Mouse (Mus musculus) kidney, adult 18-20 months (tissue): ENCODE results near the gene Tex264.
"Not testable (repeated sequence)": the region's sequence is repeated elsewhere in the genome, so short reads cannot be mapped to it uniquely, and the experiment has no call there.

Experiments
- DNase-seq: peaks from one replicate; pipeline ENCODE4 v3.0.0; 2021

Gene Tex264

GRCm38 (mm10) chr9:106659935-106660334 lies 25.8 kb downstream of the Tex264 start:
- no peak for DNase-seq

- DNase-seq = no peak
These were observed 26.3 kb downstream of the Tex264 start for GRCm38 (mm10) chr9:106659441-106659840.

- DNase-seq = no peak
These were observed 28.1 kb downstream of the Tex264 start for GRCm38 (mm10) chr9:106657592-106657991.

- no peak for DNase-seq
These were observed 28.9 kb downstream of the Tex264 start for GRCm38 (mm10) chr9:106656820-106657219.

GRCm38 (mm10) chr9:106655884-106656720 lies 29.6 kb downstream of the Tex264 start, which contains the start of gene Grm2:
TSS of gene Grm2 (minus strand) at chr9:106656082.
- DNase-seq = peak; percentile 62

- no peak for DNase-seq
These were observed 33.0 kb downstream of the Tex264 start for GRCm38 (mm10) chr9:106652720-106653119.

- DNase-seq = no peak
These were observed 38.5 kb downstream of the Tex264 start for GRCm38 (mm10) chr9:106647226-106647625.

- DNase-seq = no peak
These were observed 39.9 kb downstream of the Tex264 start for GRCm38 (mm10) chr9:106645684-106646271.

GRCm38 (mm10) chr9:106643787-106644186 lies 41.9 kb downstream of the Tex264 start:
- DNase-seq = no peak

GRCm38 (mm10) chr9:106643128-106643527 lies 42.6 kb downstream of the Tex264 start:
- peak; percentile 73 for DNase-seq

GRCm38 (mm10) chr9:106641346-106641745 lies 44.4 kb downstream of the Tex264 start:
- DNase-seq = no peak

GRCm38 (mm10) chr9:106638154-106638553 lies 47.6 kb downstream of the Tex264 start:
- DNase-seq = no peak

GRCm38 (mm10) chr9:106632185-106632584 lies 53.5 kb downstream of the Tex264 start:
- no peak for DNase-seq

GRCm38 (mm10) chr9:106627796-106628195 lies 57.9 kb downstream of the Tex264 start:
- not testable (repeated sequence) for DNase-seq

GRCm38 (mm10) chr9:106626282-106626681 lies 59.4 kb downstream of the Tex264 start, which contains the start of gene Iqcf6:
TSS of gene Iqcf6 (plus strand) at chr9:106626582.
- DNase-seq = no peak

GRCm38 (mm10) chr9:106617496-106617895 lies 68.2 kb downstream of the Tex264 start:
- DNase-seq = no peak

GRCm38 (mm10) chr9:106616306-106616705 lies 69.4 kb downstream of the Tex264 start:
- DNase-seq = no peak

GRCm38 (mm10) chr9:106614616-106615015 lies 71.1 kb downstream of the Tex264 start:
- DNase-seq = no peak

- DNase-seq = no peak
These were observed 71.8 kb downstream of the Tex264 start for GRCm38 (mm10) chr9:106613951-106614350.

- no peak for DNase-seq
These were observed 75.0 kb downstream of the Tex264 start for GRCm38 (mm10) chr9:106610727-106611126.
